Mouse (Mus musculus): ENCODE measurements around the gene Siglech.
A peak's percentile ranks its signal among the peaks of the same experiment; 100 is the strongest.
"Not testable (repeated sequence)": the region's sequence is repeated elsewhere in the genome, so short reads cannot be mapped to it uniquely, and the experiment has no call there.

Gene Siglech

GRCm38 (mm10) chr7:55767926-55768325 lies at the start of gene Siglech:
Gene Siglech, plus strand, starts transcription at chr7:55768178.
- no peak for DNase-seq (ENCODE audit: low read depth)

- no peak for DNase-seq (ENCODE audit: low read depth)
Measured at GRCm38 (mm10) chr7:55722673-55723072, 45.3 kb upstream of the Siglech start.

- DNase-seq (ENCODE audit: low read depth): no peak
Measured at GRCm38 (mm10) chr7:55728903-55729302, 39.1 kb upstream of the Siglech start.

- peak; percentile 47 for DNase-seq (ENCODE audit: low read depth)
Measured at GRCm38 (mm10) chr7:55734483-55734882, 33.5 kb upstream of the Siglech start.

GRCm38 (mm10) chr7:55737125-55737912 lies 30.7 kb upstream of the Siglech start:
- peak; percentile 58 for DNase-seq (ENCODE audit: low read depth)

- DNase-seq (ENCODE audit: low read depth): no peak
Measured at GRCm38 (mm10) chr7:55743614-55744267, 24.2 kb upstream of the Siglech start.

- peak; percentile 5 for DNase-seq (ENCODE audit: low read depth)
Measured at GRCm38 (mm10) chr7:55744566-55745220, 23.3 kb upstream of the Siglech start.

- DNase-seq (ENCODE audit: low read depth): no peak
Measured at GRCm38 (mm10) chr7:55750841-55751240, 17.1 kb upstream of the Siglech start.

- DNase-seq (ENCODE audit: low read depth): no peak
Measured at GRCm38 (mm10) chr7:55759346-55759745, 8.6 kb upstream of the Siglech start.

GRCm38 (mm10) chr7:55780011-55780410 lies 12.0 kb downstream of the Siglech start:
- no peak for DNase-seq (ENCODE audit: low read depth)

- no peak for DNase-seq (ENCODE audit: low read depth)
Measured at GRCm38 (mm10) chr7:55782493-55782892, 14.5 kb downstream of the Siglech start.

- DNase-seq (ENCODE audit: low read depth): peak; percentile 68
Measured at GRCm38 (mm10) chr7:55784580-55784979, 16.6 kb downstream of the Siglech start.

- not testable (repeated sequence) for DNase-seq (ENCODE audit: low read depth)
Measured at GRCm38 (mm10) chr7:55790586-55790985, 22.6 kb downstream of the Siglech start.

- no peak for DNase-seq (ENCODE audit: low read depth)
Measured at GRCm38 (mm10) chr7:55792280-55792679, 24.3 kb downstream of the Siglech start.

GRCm38 (mm10) chr7:55793236-55793951 lies 25.4 kb downstream of the Siglech start:
- no peak for DNase-seq (ENCODE audit: low read depth)

GRCm38 (mm10) chr7:55793952-55794603 lies 26.1 kb downstream of the Siglech start, which contains the start of gene Tubgcp5:
Gene Tubgcp5, plus strand, starts transcription at chr7:55794154.
- peak; percentile 98 for DNase-seq (ENCODE audit: low read depth)

- no peak for DNase-seq (ENCODE audit: low read depth)
Measured at GRCm38 (mm10) chr7:55799981-55800380, 32.0 kb downstream of the Siglech start.

- DNase-seq (ENCODE audit: low read depth): no peak
Measured at GRCm38 (mm10) chr7:55809967-55810366, 42.0 kb downstream of the Siglech start.

GRCm38 (mm10) chr7:55824468-55824867 lies 56.5 kb downstream of the Siglech start:
- DNase-seq (ENCODE audit: low read depth): no peak

- DNase-seq (ENCODE audit: low read depth): no peak
Measured at GRCm38 (mm10) chr7:55827551-55827950, 59.6 kb downstream of the Siglech start.
